Mouse (Mus musculus) neural tube, embryonic 14.5 days (tissue): ENCODE measurements around the gene Ypel5. TPM values are rescaled to one million over a fixed set of nuclear protein-coding genes. Genes with fewer than 3 reads are reported as not detected.

ENCODE experiments used
- ATAC-seq: fragments of 200-750 bp; cut with Nextera tagmentation; 2 replicates; pipeline ENCODE4 v1.8.0; 2017; ENCODE audit warnings: low read depth, mild to moderate bottlenecking, moderate TSS enrichment, moderate library complexity
- H3K27ac ChIP-seq: fragments of 300-500 bp; sonication (generic); 2 replicates; pipeline ENCODE4 v1.5.1; 2014; ENCODE audit warnings: low read depth, mild to moderate bottlenecking, control low read depth, low read length, moderate library complexity, mixed read lengths
- H3K27me3 ChIP-seq: fragments of 300-500 bp; sonication (generic); 2 replicates; pipeline ENCODE4 v1.6.1; 2014; ENCODE audit warnings: low read length; ENCODE audit not compliant: control insufficient read depth, insufficient read depth
- H3K36me3 ChIP-seq: fragments of 300-500 bp; sonication (generic); 2 replicates; pipeline ENCODE4 v1.6.1; 2014; ENCODE audit warnings: low read length, mixed read lengths; ENCODE audit not compliant: control insufficient read depth, insufficient read depth
- H3K4me1 ChIP-seq: fragments of 300-500 bp; sonication (generic); 2 replicates; pipeline ENCODE4 v1.6.1; 2014; ENCODE audit warnings: low read length; ENCODE audit not compliant: control insufficient read depth, insufficient read depth
- H3K4me2 ChIP-seq: fragments of 300-500 bp; sonication (generic); 2 replicates; pipeline ENCODE4 v1.6.1; 2014; ENCODE audit warnings: mild to moderate bottlenecking, low read depth, low read length, control low read depth
- H3K4me3 ChIP-seq: fragments of 300-500 bp; sonication (generic); 2 replicates; pipeline ENCODE4 v1.5.1; 2014; ENCODE audit warnings: low read depth, low read length, control low read depth, mixed read lengths
- H3K9ac ChIP-seq: fragments of 300-500 bp; sonication (generic); replicated peaks from 2 replicates; pipeline ENCODE4 v1.6.1; 2014; ENCODE audit warnings: low read depth, mild to moderate bottlenecking, control low read depth, low read length, mixed read lengths
- H3K9me3 ChIP-seq: fragments of 300-500 bp; sonication (generic); 2 replicates; pipeline ENCODE4 v1.6.1; 2016; ENCODE audit warnings: low read length; ENCODE audit not compliant: control insufficient read depth
- WGBS: fragments of 180-500 bp; shearing (Covaris S2); extraction: QIAGEN DNeasy Blood & Tissue Kit; methylation state at CpG from one replicate; pipeline ENCODE4 v1.1.7; 2014; 5-methylcytosine and 5-hydroxymethylcytosine counted together
- polyA plus RNA-seq: library from polyadenylated mRNA; unstranded; fragments of >200 nt; fragmentation: Nextera tagmentation; extraction: Ambion mirVana; gene quantifications from 2 replicates; pipeline ENCODE4 v1.2.1, GENCODE M21; 2014

The Ypel5 gene
- polyA plus RNA-seq, 1 experiment from 2014 or later: 131 TPM

GRCm38 (mm10) chr17:72863226-72863625, 27.0 kb downstream of the Ypel5 start:
- H3K9me3 ChIP-seq: no peaks in the 10 kb centered on the region
- H3K27ac ChIP-seq: no peak overlapping the region
- no peak overlapping the region for H3K4me2 ChIP-seq
- WGBS: 81% methylated on average over 10 of the region's 10 CpGs
- no peaks in the 10 kb centered on the region for H3K27me3 ChIP-seq
- no peaks in the 10 kb centered on the region for H3K36me3 ChIP-seq
- ATAC-seq: no peak
- H3K4me3 ChIP-seq: no peak overlapping the region
- no peak overlapping the region for H3K9ac ChIP-seq
- H3K4me1 ChIP-seq: no peaks in the 10 kb centered on the region

DNA sequence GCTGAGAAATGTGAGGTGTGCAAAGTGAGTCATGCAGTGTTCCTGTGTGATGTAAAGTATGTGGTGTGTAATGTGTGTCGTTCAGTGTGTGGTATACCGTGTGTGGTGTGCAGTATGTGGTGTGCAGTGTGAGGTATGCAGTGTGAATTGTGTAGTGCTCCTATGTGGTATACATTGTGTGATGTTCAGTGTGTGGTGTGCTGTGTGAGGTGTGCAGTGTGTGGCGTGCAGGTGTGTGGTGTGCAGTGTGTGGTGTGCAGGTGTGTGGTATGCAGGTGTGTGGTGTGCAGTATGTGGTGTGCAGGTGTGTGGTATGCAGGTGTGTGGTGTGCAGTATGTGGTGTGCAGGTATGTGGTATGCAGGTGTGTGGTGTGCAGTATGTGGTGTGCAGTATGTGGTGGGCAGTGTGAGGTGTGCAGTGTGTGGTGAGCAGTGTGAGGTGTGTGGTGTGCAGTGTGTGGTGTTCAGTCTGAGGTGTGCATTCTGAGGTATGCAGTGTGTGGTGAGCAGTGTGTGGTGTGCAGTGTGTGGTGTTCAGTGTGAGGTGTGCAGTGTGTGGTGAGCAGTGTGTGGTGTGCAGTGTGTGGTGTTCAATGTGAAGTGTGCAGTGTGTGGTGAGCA, 30.5 kb downstream of the Ypel5 start:
- ATAC-seq: no peak
- no peaks in the 10 kb centered on the region for H3K4me1 ChIP-seq

GRCm38 (mm10) chr17:72868181-72868580, 31.9 kb downstream of the Ypel5 start:
- Histone ChIP-seq H3K36me3 (no peaks in the 10 kb centered on the region), H3K27me3 (no peaks in the 10 kb centered on the region), H3K27ac (no peak overlapping the region), H3K4me2 (no peak overlapping the region), H3K4me3 (no peak overlapping the region), H3K4me1 (no peaks in the 10 kb centered on the region), H3K9ac (no peak overlapping the region), H3K9me3 (no peaks in the 10 kb centered on the region)
- no peak for ATAC-seq
- WGBS: 93% methylated on average over 2 of the region's 2 CpGs

More for the DNA sequence above, 30.5 kb downstream of the Ypel5 start:
- WGBS: 89% methylated on average over 3 of the region's 3 CpGs
- no peaks in the 10 kb centered on the region for H3K27me3 ChIP-seq
- no peak overlapping the region for H3K4me2 ChIP-seq
- no peaks in the 10 kb centered on the region for H3K36me3 ChIP-seq
- no peaks in the 10 kb centered on the region for H3K9me3 ChIP-seq
- H3K9ac ChIP-seq: no peak overlapping the region
- no peak overlapping the region for H3K27ac ChIP-seq
- H3K4me3 ChIP-seq: no peak overlapping the region

- Histone ChIP-seq H3K4me1 (no peaks in the 10 kb centered on the region), H3K4me3 (no peak overlapping the region), H3K27me3 (no peaks in the 10 kb centered on the region), H3K9me3 (no peaks in the 10 kb centered on the region), H3K9ac (no peak overlapping the region), H3K4me2 (no peak overlapping the region), H3K27ac (no peak overlapping the region), H3K36me3 (no peaks in the 10 kb centered on the region)
- ATAC-seq: no peak
- 93% methylated on average over 9 of the region's 9 CpGs for WGBS
Observed at GRCm38 (mm10) chr17:72878979-72879378, 42.7 kb downstream of the Ypel5 start.

- Histone ChIP-seq H3K9ac (no peak overlapping the region), H3K4me1 (no peaks in the 10 kb centered on the region), H3K4me3 (no peak overlapping the region), H3K4me2 (no peak overlapping the region), H3K27me3 (no peaks in the 10 kb centered on the region), H3K36me3 (no peaks in the 10 kb centered on the region), H3K9me3 (no peaks in the 10 kb centered on the region), H3K27ac (no peak overlapping the region)
- WGBS: 73% methylated on average over 3 of the region's 3 CpGs
- no peak for ATAC-seq
Observed at GRCm38 (mm10) chr17:72880156-72880555, 43.9 kb downstream of the Ypel5 start.

DNA sequence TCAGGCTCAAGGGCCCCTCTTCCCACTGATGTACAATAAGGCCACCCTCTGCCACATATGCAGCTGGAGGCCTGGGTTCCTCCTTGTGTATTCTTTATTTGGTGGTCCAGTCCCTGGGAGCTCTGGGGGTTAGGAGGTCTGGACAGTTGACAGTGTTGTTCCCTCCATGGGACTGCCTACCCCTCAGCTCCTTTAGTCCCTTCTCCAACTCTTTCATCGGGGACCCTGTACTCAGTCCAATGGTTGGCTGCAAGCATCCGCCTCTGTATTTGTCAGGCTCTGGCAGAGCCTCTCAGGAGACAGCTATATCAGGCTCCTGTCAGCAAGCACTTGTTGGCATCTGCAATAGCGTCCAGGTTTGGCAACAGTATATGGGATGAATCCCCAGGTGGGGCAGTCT, 44.8 kb downstream of the Ypel5 start:
- no peak for ATAC-seq
- Histone ChIP-seq H3K9ac (no peak overlapping the region), H3K36me3 (no peaks in the 10 kb centered on the region), H3K4me1 (no peaks in the 10 kb centered on the region), H3K4me2 (no peak overlapping the region), H3K27ac (no peak overlapping the region), H3K27me3 (no peaks in the 10 kb centered on the region), H3K9me3 (no peaks in the 10 kb centered on the region), H3K4me3 (no peak overlapping the region)
- WGBS: 65% methylated on average over 3 of the region's 3 CpGs

DNA sequence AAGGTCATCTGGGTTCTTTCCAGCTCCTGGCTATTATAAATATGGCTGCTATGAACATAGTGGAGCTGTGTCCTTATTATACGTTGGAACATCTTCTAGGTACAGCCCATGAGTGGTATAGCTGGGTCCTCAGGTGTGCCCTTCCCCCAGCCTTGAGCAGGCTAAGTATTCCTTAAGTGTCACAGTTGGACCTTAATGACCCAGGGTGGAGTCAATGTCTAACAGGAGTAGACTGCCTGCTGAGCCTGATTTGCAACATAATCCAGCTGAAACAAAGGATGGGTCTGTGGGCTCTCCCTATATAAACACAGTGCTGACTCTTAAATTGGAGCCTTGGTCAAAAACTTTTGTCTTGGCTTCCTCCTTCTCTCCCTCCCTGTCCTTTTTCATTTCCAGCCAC, 45.6 kb downstream of the Ypel5 start:
- WGBS: 66% methylated on average over 1 of the region's 1 CpGs
- no peaks in the 10 kb centered on the region for H3K27me3 ChIP-seq
- no peak overlapping the region for H3K9ac ChIP-seq
- H3K36me3 ChIP-seq: no peaks in the 10 kb centered on the region
- no peak for ATAC-seq
- H3K9me3 ChIP-seq: no peaks in the 10 kb centered on the region
- no peak overlapping the region for H3K4me2 ChIP-seq
- no peaks in the 10 kb centered on the region for H3K4me1 ChIP-seq
- no peak overlapping the region for H3K4me3 ChIP-seq
- H3K27ac ChIP-seq: no peak overlapping the region

DNA sequence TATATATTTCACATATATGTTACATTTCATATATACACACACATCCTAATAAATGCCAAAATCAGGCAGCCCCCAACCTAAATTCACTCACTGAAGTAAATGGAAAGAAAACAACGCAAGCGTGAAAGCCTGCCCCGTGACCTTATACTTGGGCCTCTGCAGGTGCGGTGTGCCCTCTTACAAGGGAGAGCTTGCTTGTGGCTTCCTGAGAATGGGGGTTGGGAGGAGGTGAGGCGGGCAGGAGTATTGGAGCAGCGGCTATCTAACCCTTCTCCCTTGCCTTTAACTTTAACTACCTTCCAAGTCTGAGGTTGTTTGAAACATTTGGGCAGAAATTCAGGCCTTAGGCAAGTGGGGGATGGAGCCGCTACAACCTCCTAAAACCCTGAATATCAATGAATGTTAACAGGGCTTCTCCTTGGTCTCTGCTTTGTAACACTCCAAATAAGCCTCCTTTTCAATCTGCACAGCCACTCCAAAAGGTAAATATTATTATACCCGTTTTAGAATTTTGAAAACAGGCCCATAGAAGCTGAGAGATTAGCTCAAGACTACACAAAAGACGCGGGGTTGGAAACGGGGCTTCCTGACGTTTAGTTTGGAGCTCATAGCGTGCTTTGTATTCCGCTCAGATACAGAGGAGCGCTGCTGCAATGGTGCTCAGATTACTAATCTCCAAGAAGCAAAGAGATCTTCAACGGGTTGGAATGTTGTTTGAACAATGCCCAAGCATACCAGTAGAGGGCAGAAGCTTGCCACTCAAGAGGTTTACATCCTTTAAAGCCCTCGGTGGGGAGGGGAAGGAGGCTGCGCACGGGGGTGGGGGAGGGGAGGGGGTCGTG, 53.5 kb downstream of the Ypel5 start:
- WGBS: 18% methylated on average over 20 of the region's 20 CpGs
- H3K9ac ChIP-seq: no peak overlapping the region
- no peak overlapping the region for H3K4me3 ChIP-seq
- no peaks in the 10 kb centered on the region for H3K36me3 ChIP-seq
- H3K4me1 ChIP-seq: peaks cover 5% of the 10 kb centered on the region; the same call in 1 of the 2 replicates
- ATAC-seq: peak; percentile 83
- H3K27ac ChIP-seq: no peak overlapping the region
- no peaks in the 10 kb centered on the region for H3K27me3 ChIP-seq
- H3K4me2 ChIP-seq: no peak overlapping the region
- H3K9me3 ChIP-seq: no peaks in the 10 kb centered on the region

DNA sequence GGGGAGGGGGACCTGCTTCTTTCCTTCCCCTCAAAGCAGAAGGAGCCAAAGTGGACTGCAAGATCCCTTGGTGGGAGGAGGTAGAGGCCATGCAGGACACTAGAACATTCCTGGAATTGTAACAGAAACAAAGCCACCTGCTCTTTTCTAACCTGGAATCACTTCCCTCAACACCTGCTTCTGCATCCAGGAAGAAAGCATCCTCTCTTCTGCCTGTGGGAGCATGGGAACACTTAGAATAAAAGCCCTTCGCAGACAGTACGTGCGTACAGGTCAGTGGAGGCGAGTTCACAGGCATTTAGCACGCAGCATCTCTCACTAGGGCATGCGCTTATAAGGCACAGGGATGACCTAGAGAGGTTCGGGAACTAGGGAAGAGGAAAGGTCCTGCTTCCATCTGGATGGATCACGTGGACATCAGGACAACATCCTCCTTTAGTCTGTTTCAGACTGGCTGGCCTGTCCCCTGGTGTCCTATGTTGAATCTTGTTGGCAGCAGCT, 54.2 kb downstream of the Ypel5 start:
- H3K36me3 ChIP-seq: no peaks in the 10 kb centered on the region
- H3K27me3 ChIP-seq: no peaks in the 10 kb centered on the region
- H3K9ac ChIP-seq: no peak overlapping the region
- no peaks in the 10 kb centered on the region for H3K9me3 ChIP-seq
- H3K27ac ChIP-seq: no peak overlapping the region
- peaks cover 5% of the 10 kb centered on the region; the same call in 1 of the 2 replicates for H3K4me1 ChIP-seq
- H3K4me3 ChIP-seq: no peak overlapping the region
- 56% methylated on average over 8 of the region's 8 CpGs for WGBS
- ATAC-seq: peak; percentile 46
- no peak overlapping the region for H3K4me2 ChIP-seq
